Mouse (Mus musculus) liver, embryonic 14.5 days (tissue): ENCODE results near the gene Chic2.

ENCODE experiments used
- CTCF ChIP-seq: IDR thresholded peaks from 2 replicates; pipeline ENCODE4 v1.5.1; 2016; ENCODE audit warnings: antibody characterized with exemption, low read depth, control low read depth
- EP300 ChIP-seq: IDR thresholded peaks from 2 replicates; pipeline ENCODE4 v1.6.1; 2016; ENCODE audit warnings: antibody characterized with exemption, low read depth

DNA sequence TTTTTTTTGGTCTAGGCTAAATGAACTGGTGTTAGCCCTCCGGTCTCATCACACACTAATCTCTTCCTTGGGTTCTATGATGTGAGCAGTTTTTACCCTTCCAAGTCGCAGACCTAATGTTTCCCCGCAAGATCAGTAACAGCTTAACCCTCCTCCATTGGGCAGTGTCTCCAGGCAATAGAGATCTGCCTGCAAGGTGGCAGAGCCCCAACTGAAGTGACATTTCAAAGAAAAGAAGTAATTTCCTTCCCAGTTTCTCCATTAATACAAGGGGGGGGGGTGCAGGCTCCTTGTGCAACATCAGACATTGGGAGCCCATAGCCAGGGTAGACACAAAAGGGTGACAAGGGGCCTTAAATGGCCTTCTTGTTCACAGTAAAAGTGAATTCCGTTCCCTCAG is 64.0 kb downstream of the Chic2 start:
- TF ChIP-seq CTCF (no peak), EP300 (no peak)
